Mouse (Mus musculus) spleen, adult 2 months (tissue): Measurements from ENCODE around the gene Ppara.

ENCODE experiments used
- CTCF ChIP-seq: fragments of 200-500 bp; IDR thresholded peaks from 2 replicates; pipeline ENCODE4 v1.5.1; 2011; ENCODE audit warnings: mild to moderate bottlenecking, inconsistent platforms; ENCODE audit not compliant: insufficient read depth, insufficient read length, insufficient replicate concordance; ENCODE audit errors: extremely low read depth
- POLR2A ChIP-seq: fragments of 200-500 bp; IDR thresholded peaks from 2 replicates; pipeline ENCODE4 v1.6.1; 2011; ENCODE audit warnings: low read depth, low read length, inconsistent platforms

DNA sequence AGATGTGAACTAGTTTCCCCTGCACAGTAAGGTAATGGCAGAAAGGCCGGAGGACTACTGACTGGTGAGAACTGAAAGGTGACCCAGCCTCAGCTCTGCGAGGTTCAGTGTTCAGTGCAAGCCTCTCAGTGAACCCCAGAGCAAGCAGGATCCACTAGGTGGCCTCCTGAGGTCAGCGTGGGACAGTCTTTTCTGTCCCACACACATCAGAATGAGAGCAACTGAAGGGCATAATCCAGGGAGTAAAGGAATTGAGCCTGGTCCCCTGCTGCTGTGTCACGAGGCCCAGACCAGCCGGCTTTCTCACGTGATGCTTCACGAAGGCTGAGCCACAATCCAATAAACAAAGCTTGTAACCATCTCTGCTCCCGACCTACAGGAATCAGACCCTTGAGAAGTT, 73.7 kb downstream of the Ppara start:
- TF ChIP-seq POLR2A (no peak), CTCF (no peak)
